Mouse (Mus musculus) testis, adult 2 months (tissue): Measurements from ENCODE around the gene Cavin1.

Experiments
- CTCF ChIP-seq: fragments of 200-500 bp; IDR thresholded peaks from 2 replicates; pipeline ENCODE4 v1.5.1; 2012; ENCODE audit warnings: low read depth, mild to moderate bottlenecking, inconsistent platforms, low read length, moderate library complexity; ENCODE audit not compliant: control insufficient read depth, insufficient read depth, insufficient replicate concordance
- POLR2A ChIP-seq: fragments of 200-500 bp; IDR thresholded peaks from 2 replicates; pipeline ENCODE4 v1.6.1; 2012; ENCODE audit warnings: low read depth, mild to moderate bottlenecking, inconsistent platforms, low read length, moderate library complexity; ENCODE audit not compliant: control insufficient read depth

DNA sequence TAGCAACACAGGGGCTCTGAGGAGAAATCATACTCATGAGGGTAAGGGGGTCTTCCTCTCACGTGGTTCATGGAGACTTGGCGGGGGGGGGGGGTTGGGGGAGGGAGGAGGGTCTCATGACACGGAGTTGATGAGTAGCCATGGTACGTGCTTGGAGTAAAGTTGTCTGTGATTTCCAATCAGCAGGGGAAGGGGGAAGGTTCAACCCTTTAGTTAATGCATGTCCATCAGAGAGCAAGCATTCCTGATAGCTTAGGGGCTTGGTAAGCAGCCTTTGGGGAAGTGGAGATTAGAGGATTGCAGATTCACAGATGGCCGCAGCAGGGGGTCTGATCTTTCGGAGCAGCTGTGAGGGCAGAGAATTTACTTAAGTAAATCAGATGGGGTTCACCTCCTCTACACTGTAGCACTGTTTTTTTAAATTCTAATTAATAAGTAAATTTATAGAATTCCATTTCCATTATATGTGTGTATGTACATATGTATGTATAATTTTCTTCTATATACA lies 20.4 kb upstream of the Cavin1 start:
- TF ChIP-seq CTCF = no peak
- TF ChIP-seq POLR2A = no peak
